Mouse (Mus musculus): ENCODE data around the gene Nr2e3. TPM values are rescaled to one million over a fixed set of nuclear protein-coding genes. Genes with fewer than 3 reads are reported as not detected.
"Not testable (repeated sequence)": the region's sequence is repeated elsewhere in the genome, so short reads cannot be mapped to it uniquely, and the experiment has no call there.

Nr2e3 gene
- polyA plus RNA-seq, 1 experiment from 2014 or later, result not detected

GRCm38 (mm10) chr9:59961201-59961955 lies 919 bp upstream of the Nr2e3 start:
- peaks cover 16% of the 10 kb centered on the region for H3K4me1 ChIP-seq (replicated peaks)
- H3K27me3 ChIP-seq (ENCODE audit: insufficient read depth, poor library complexity, severe bottlenecking), result no peaks in the 10 kb centered on the region
- WGBS, result 65% methylated on average over 14 of the region's 14 CpGs
- H3K36me3 ChIP-seq, result no peaks in the 10 kb centered on the region
- H3K27ac ChIP-seq, result no peak overlapping the region
- DNase-seq (ENCODE audit: low spot score), result no peak
- no peak overlapping the region for H3K4me3 ChIP-seq
- no peaks in the 10 kb centered on the region for H3K9me3 ChIP-seq

GRCm38 (mm10) chr9:59959276-59959675 lies 1.2 kb downstream of the Nr2e3 start:
- no peaks in the 10 kb centered on the region for H3K36me3 ChIP-seq
- no peak overlapping the region for H3K27ac ChIP-seq
- no peaks in the 10 kb centered on the region for H3K9me3 ChIP-seq
- H3K4me3 ChIP-seq, result no peak overlapping the region
- no peaks in the 10 kb centered on the region for H3K27me3 ChIP-seq (ENCODE audit: insufficient read depth, poor library complexity, severe bottlenecking)
- WGBS, result 2% methylated on average over 8 of the region's 8 CpGs
- DNase-seq (ENCODE audit: low spot score), result peak; percentile 92
- peaks cover 17% of the 10 kb centered on the region for H3K4me1 ChIP-seq (replicated peaks)

- not testable (repeated sequence) for H3K9me3 ChIP-seq; DNase-seq (ENCODE audit: low spot score); H3K27me3 ChIP-seq (ENCODE audit: insufficient read depth, poor library complexity, severe bottlenecking); H3K36me3 ChIP-seq; H3K27ac ChIP-seq; H3K4me3 ChIP-seq
- H3K4me1 ChIP-seq (replicated peaks), result peaks cover 16% of the 10 kb centered on the region; the same call in 1 of the 2 replicates
- WGBS, result 81% methylated on average over 1 of the region's 1 CpGs
These were observed 2.3 kb downstream of the Nr2e3 start for GRCm38 (mm10) chr9:59958115-59958514.

GRCm38 (mm10) chr9:59956496-59956895 lies 4.0 kb downstream of the Nr2e3 start:
- 0 out of 2 replicates have a peak overlapping the region, but pooled peaks have one; percentile 40 for H3K27ac ChIP-seq
- DNase-seq (ENCODE audit: low spot score), result no peak
- H3K27me3 ChIP-seq (ENCODE audit: insufficient read depth, poor library complexity, severe bottlenecking), result no peaks in the 10 kb centered on the region
- WGBS, result 40% methylated on average over 6 of the region's 6 CpGs
- no peaks in the 10 kb centered on the region for H3K9me3 ChIP-seq
- no peak overlapping the region for H3K4me3 ChIP-seq
- peaks cover 19% of the 10 kb centered on the region; the same call in 1 of the 2 replicates for H3K4me1 ChIP-seq (replicated peaks)
- no peaks in the 10 kb centered on the region for H3K36me3 ChIP-seq

GRCm38 (mm10) chr9:59955692-59956091 lies 4.8 kb downstream of the Nr2e3 start:
- Histone ChIP-seq H3K4me1 (replicated peaks) (peaks cover 15% of the 10 kb centered on the region; the same call in 1 of the 2 replicates), H3K27me3 (ENCODE audit: insufficient read depth, poor library complexity, severe bottlenecking) (no peaks in the 10 kb centered on the region), H3K27ac (0 out of 2 replicates have a peak overlapping the region, but pooled peaks have one; percentile 6), H3K36me3 (no peaks in the 10 kb centered on the region), H3K9me3 (no peaks in the 10 kb centered on the region), H3K4me3 (no peak overlapping the region)
- no peak for DNase-seq (ENCODE audit: low spot score)
- 87% methylated on average over 6 of the region's 6 CpGs for WGBS

GRCm38 (mm10) chr9:59955199-59955598 lies 5.3 kb downstream of the Nr2e3 start:
- no peaks in the 10 kb centered on the region for H3K9me3 ChIP-seq
- no peak for DNase-seq (ENCODE audit: low spot score)
- H3K36me3 ChIP-seq, result no peaks in the 10 kb centered on the region
- WGBS, result 76% methylated on average over 3 of the region's 3 CpGs
- no peak overlapping the region for H3K4me3 ChIP-seq
- H3K4me1 ChIP-seq (replicated peaks), result peaks cover 15% of the 10 kb centered on the region; the same call in 1 of the 2 replicates
- H3K27me3 ChIP-seq (ENCODE audit: insufficient read depth, poor library complexity, severe bottlenecking), result no peaks in the 10 kb centered on the region
- no peak overlapping the region for H3K27ac ChIP-seq

GRCm38 (mm10) chr9:59953556-59953955 lies 6.9 kb downstream of the Nr2e3 start:
- 82% methylated on average over 7 of the region's 7 CpGs for WGBS
- no peaks in the 10 kb centered on the region for H3K27me3 ChIP-seq (ENCODE audit: insufficient read depth, poor library complexity, severe bottlenecking)
- H3K27ac ChIP-seq, result peak overlapping the region; percentile 62; the same call in 1 of the 2 replicates
- H3K9me3 ChIP-seq, result no peaks in the 10 kb centered on the region
- no peak overlapping the region for H3K4me3 ChIP-seq
- no peaks in the 10 kb centered on the region for H3K36me3 ChIP-seq
- DNase-seq (ENCODE audit: low spot score), result no peak
- peaks cover 15% of the 10 kb centered on the region; the same call in 1 of the 2 replicates for H3K4me1 ChIP-seq (replicated peaks)

- 66% methylated on average over 8 of the region's 8 CpGs for WGBS
- no peaks in the 10 kb centered on the region for H3K9me3 ChIP-seq
- no peaks in the 10 kb centered on the region for H3K27me3 ChIP-seq (ENCODE audit: insufficient read depth, poor library complexity, severe bottlenecking)
- peak overlapping the region; percentile 62; the same call in 1 of the 2 replicates for H3K27ac ChIP-seq
- H3K4me3 ChIP-seq, result no peak overlapping the region
- no peaks in the 10 kb centered on the region for H3K36me3 ChIP-seq
- DNase-seq (ENCODE audit: low spot score), result no peak
- peaks cover 15% of the 10 kb centered on the region; the same call in 1 of the 2 replicates for H3K4me1 ChIP-seq (replicated peaks)
These were observed 7.9 kb downstream of the Nr2e3 start for GRCm38 (mm10) chr9:59952515-59953070.

GRCm38 (mm10) chr9:59951943-59952342 lies 8.5 kb downstream of the Nr2e3 start:
- DNase-seq (ENCODE audit: low spot score), result no peak
- Histone ChIP-seq H3K4me3 (no peak overlapping the region), H3K4me1 (replicated peaks) (peaks cover 15% of the 10 kb centered on the region; the same call in 1 of the 2 replicates), H3K27me3 (ENCODE audit: insufficient read depth, poor library complexity, severe bottlenecking) (no peaks in the 10 kb centered on the region), H3K9me3 (no peaks in the 10 kb centered on the region), H3K36me3 (no peaks in the 10 kb centered on the region), H3K27ac (no peak overlapping the region)
- WGBS, result 88% methylated on average over 4 of the region's 4 CpGs

GRCm38 (mm10) chr9:59951001-59951750 lies 9.3 kb downstream of the Nr2e3 start:
- Histone ChIP-seq H3K4me3 (no peak overlapping the region), H3K36me3 (no peaks in the 10 kb centered on the region), H3K4me1 (replicated peaks) (peaks cover 15% of the 10 kb centered on the region; the same call in 1 of the 2 replicates), H3K27ac (peak overlapping the region; percentile 12; the same call in 1 of the 2 replicates), H3K9me3 (no peaks in the 10 kb centered on the region), H3K27me3 (ENCODE audit: insufficient read depth, poor library complexity, severe bottlenecking) (no peaks in the 10 kb centered on the region)
- no peak for DNase-seq (ENCODE audit: low spot score)
- 91% methylated on average over 9 of the region's 9 CpGs for WGBS

- no peaks in the 10 kb centered on the region for H3K36me3 ChIP-seq
- no peak for DNase-seq (ENCODE audit: low spot score)
- H3K4me3 ChIP-seq, result no peak overlapping the region
- 90% methylated on average over 5 of the region's 5 CpGs for WGBS
- no peaks in the 10 kb centered on the region for H3K9me3 ChIP-seq
- H3K27ac ChIP-seq, result no peak overlapping the region
- no peaks in the 10 kb centered on the region for H3K27me3 ChIP-seq (ENCODE audit: insufficient read depth, poor library complexity, severe bottlenecking)
- peaks cover 7% of the 10 kb centered on the region; the same call in 1 of the 2 replicates for H3K4me1 ChIP-seq (replicated peaks)
These were observed 10.5 kb downstream of the Nr2e3 start for GRCm38 (mm10) chr9:59949981-59950380.

- Histone ChIP-seq H3K27ac (no peak overlapping the region), H3K27me3 (ENCODE audit: insufficient read depth, poor library complexity, severe bottlenecking) (no peaks in the 10 kb centered on the region), H3K4me1 (replicated peaks) (peaks cover 8% of the 10 kb centered on the region; the same call in 1 of the 2 replicates), H3K9me3 (no peaks in the 10 kb centered on the region), H3K36me3 (no peaks in the 10 kb centered on the region), H3K4me3 (no peak overlapping the region)
- WGBS, result 90% methylated on average over 6 of the region's 6 CpGs
- no peak for DNase-seq (ENCODE audit: low spot score)
These were observed 10.9 kb downstream of the Nr2e3 start for GRCm38 (mm10) chr9:59949511-59949910.

All from hindbrain, embryonic 10.5 days (tissue).